Mouse (Mus musculus) cerebellum, postnatal 14 days (tissue): ENCODE results near the gene Amigo1.
"Not testable (repeated sequence)": the region's sequence is repeated elsewhere in the genome, so short reads cannot be mapped to it uniquely, and the experiment has no call there.

Experiments used
- DNase-seq, 2 experiments: peaks; one replicate each; pipeline ENCODE4 v3.0.0; 2021; ENCODE audit warnings: mixed read lengths in 2 of 2

Amigo1 gene

DNA sequence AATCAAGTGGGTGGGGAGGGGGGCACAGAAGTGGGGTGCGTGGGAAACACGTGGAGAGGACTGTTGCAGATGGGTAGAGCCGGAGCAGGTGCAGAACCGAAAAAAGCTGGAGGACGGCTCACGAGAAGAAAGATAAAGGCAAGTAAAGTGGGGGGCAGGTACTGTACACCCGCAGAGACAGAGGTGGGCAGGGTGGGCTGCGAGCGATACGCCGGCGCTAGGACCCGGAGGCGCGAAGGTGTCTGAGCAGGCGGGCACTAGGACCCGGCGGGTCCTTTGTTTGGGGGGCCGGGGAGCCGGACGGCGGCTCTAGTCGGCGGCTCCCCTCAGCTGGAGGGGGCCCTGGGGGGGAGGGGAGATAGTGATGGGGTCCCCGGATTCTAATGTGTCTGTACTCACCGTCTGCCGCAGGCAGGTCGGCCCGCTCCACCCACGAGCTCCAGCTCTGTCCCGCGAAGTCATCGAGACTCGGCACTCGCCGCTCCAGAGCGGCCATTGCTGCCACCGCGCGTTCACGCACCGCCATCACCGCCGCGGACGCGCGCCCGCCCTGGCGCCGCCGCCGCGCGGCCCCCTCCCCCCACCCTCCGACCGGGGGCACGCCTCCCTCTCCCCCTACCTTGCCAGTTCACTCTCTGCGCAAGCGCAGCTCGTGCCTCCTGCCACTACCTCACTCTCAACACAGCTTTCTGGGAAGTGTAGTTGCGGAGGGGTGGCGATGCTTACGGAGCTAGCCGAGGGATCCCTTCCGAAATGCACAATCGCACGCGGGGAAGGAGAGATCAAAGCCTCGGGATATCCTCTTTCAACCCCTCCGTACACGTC, 24.0 kb downstream of the Amigo1 start:
- DNase-seq = peak; percentile 95 to 96

- peak; percentile 87 to 91 for DNase-seq
Observed at GRCm38 (mm10) chr3:108210771-108211139, 24.6 kb downstream of the Amigo1 start, which contains the start of gene Atxn7l2. Gene Atxn7l2, minus strand, starts transcription at chr3:108210934.

GRCm38 (mm10) chr3:108211845-108212244, 25.7 kb downstream of the Amigo1 start:
- DNase-seq = peak; percentile 52 to 64

- DNase-seq = peak; percentile 43 to 58
Observed at GRCm38 (mm10) chr3:108212406-108212805, 26.3 kb downstream of the Amigo1 start.

- no peak for DNase-seq
Observed at GRCm38 (mm10) chr3:108214734-108215133, 28.6 kb downstream of the Amigo1 start.

GRCm38 (mm10) chr3:108220661-108221060, 34.5 kb downstream of the Amigo1 start:
- no peak for DNase-seq

DNA sequence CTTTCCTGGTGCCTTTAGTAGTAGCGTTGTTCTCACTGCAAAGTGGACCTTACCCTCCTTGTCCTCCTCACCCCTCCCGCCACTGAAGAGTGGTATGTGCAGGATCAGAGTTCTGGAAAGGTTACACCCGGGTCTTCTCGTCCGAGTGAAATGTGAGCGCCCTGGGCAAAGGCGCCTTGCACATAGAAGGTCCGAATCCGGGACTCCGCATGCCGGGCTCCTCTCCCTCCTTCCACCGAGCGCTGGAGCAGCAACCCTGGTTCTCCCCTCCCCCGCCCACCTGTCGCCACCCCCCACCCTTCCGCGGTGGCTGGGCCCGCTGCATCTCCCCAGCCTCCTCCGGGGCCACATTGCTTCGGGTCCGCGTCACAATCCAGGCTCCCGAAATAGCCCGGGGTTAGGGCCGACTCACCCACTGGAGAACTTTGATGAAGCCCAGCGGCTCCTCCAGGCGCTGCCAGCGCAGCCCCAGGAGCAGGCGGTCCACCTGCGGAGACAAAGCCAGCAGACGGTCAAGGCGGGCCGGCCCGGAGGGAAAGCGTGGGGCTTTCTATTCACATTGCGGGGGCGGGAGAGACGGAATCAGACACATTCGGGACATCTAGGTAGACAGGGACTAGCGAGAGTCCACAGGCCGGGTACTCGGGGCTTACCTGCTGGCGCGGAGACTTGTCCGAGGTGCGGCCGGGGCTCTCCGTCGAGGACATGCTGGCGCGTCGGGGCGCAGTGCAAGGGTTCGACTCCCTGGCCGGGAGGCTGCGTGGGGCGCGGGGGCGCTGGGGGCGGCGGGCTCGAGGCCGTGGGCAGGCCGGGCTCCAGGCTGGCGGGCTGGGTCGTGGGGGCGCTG, 39.8 kb downstream of the Amigo1 start:
- DNase-seq = peak; percentile 20

- DNase-seq = peak; percentile 25 to 51
Observed at GRCm38 (mm10) chr3:108226558-108227350, 40.6 kb downstream of the Amigo1 start, which contains the start of gene Sypl2. Gene Sypl2, minus strand, starts transcription at chr3:108226648.

- DNase-seq = no peak
Observed at GRCm38 (mm10) chr3:108227521-108227920, 41.4 kb downstream of the Amigo1 start.

DNA sequence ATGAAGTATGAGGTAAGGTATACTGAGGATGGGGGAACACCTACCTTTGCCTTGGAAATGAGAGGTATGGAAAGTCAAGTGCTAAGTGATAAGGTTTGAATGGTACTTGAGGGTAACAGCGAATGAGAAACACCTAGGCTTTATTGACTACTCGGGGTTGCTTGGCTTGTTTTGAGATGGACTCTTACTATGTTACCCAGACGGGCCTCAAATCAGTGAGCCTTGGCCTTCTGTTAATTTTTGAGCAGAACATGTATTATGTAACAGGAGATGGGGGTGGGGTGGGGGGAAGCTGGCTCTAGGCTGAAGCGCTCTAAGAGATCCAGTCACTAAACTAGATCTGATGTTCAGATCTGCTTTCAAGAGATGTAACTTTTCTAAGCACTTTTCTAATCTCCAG, 45.5 kb downstream of the Amigo1 start:
- DNase-seq = no peak

- not testable (repeated sequence) for DNase-seq
Observed at GRCm38 (mm10) chr3:108237474-108238102, 51.5 kb downstream of the Amigo1 start.

GRCm38 (mm10) chr3:108241243-108241839, 55.2 kb downstream of the Amigo1 start:
- no peak for DNase-seq
